Mouse (Mus musculus): ENCODE results near the gene Mmp28.

DNA sequence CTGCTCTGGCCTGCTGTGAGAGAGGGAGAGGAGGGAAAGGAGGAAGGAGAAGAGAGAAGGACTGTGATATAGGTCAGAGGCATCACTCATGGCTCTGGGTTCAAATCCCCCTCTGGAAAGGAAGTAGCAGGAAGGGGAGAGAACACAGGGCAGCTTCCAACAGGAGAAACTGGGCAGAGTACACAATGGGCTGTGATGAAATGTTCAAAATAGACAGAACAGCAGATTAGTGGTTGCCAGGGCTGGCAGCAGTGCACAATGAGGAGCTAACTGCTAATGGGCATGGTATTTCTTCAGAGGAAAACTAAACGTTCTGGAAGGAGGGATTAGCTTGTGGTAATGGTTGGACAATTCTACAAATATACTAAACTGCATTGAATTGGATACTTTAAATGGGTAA is 12.3 kb downstream of the Mmp28 start:
- no peak for TF ChIP-seq CTCF (IDR thresholded peaks at IDR 0.05; ENCODE audit: low read depth, low read length)
- no peak for TF ChIP-seq POLR2A (IDR thresholded peaks at IDR 0.05; ENCODE audit: insufficient read depth, low read length)
- TF ChIP-seq EP300 (IDR thresholded peaks at IDR 0.05; ENCODE audit: insufficient read depth, low read depth, low read length) = no peak

Measured in ES-Bruce4 (cell line).